Mouse (Mus musculus) adrenal gland, postnatal 14 days (tissue): ENCODE measurements around the gene Tmub2. TPM values are rescaled to one million over a fixed set of nuclear protein-coding genes. Genes with fewer than 3 reads are reported as not detected.

Experiments
- DNase-seq: peaks from one replicate; pipeline ENCODE4 v3.0.0; 2021; ENCODE audit warnings: mixed read lengths
- total RNA-seq: library from RNA; stranded (reverse); gene quantifications from 2 replicates; pipeline ENCODE4 v1.2.3, GENCODE M21; 2021

Gene Tmub2
- total RNA-seq, 1 experiment from 2014 or later: 40.1 TPM

GRCm38 (mm10) chr11:102305359-102305758, 20.6 kb downstream of the Tmub2 start:
- DNase-seq: peak; percentile 61

GRCm38 (mm10) chr11:102308104-102308503, 23.4 kb downstream of the Tmub2 start:
- peak; percentile 2 for DNase-seq

GRCm38 (mm10) chr11:102308979-102309378, 24.2 kb downstream of the Tmub2 start:
- peak; percentile 99 for DNase-seq

- DNase-seq: peak; percentile 51
Observed at GRCm38 (mm10) chr11:102309821-102310617, 25.3 kb downstream of the Tmub2 start.

- DNase-seq: peak; percentile 55
Observed at GRCm38 (mm10) chr11:102310768-102311695, 26.3 kb downstream of the Tmub2 start.

GRCm38 (mm10) chr11:102311966-102312365, 27.2 kb downstream of the Tmub2 start:
- DNase-seq: no peak

- no peak for DNase-seq
Observed at GRCm38 (mm10) chr11:102312586-102312985, 27.9 kb downstream of the Tmub2 start.

GRCm38 (mm10) chr11:102314321-102314720, 29.6 kb downstream of the Tmub2 start:
- DNase-seq: no peak

- peak; percentile 18 for DNase-seq
Observed at GRCm38 (mm10) chr11:102315690-102316571, 31.2 kb downstream of the Tmub2 start.

GRCm38 (mm10) chr11:102316572-102317297, 32.0 kb downstream of the Tmub2 start:
- DNase-seq: peak; percentile 96

- DNase-seq: peak; percentile 86
Observed at GRCm38 (mm10) chr11:102317298-102317900, 32.7 kb downstream of the Tmub2 start.

GRCm38 (mm10) chr11:102317901-102318575, 33.3 kb downstream of the Tmub2 start:
- peak; percentile 89 for DNase-seq

GRCm38 (mm10) chr11:102318576-102319409, 34.1 kb downstream of the Tmub2 start:
- peak; percentile 75 for DNase-seq

- DNase-seq: peak; percentile 90
Observed at GRCm38 (mm10) chr11:102319410-102319792, 34.7 kb downstream of the Tmub2 start, which contains the start of gene Ubtf. Gene Ubtf, minus strand, starts transcription at chr11:102319742.

GRCm38 (mm10) chr11:102319941-102320685, 35.4 kb downstream of the Tmub2 start:
- peak; percentile 94 for DNase-seq

- DNase-seq: peak; percentile 89
Observed at GRCm38 (mm10) chr11:102320686-102321005, 35.9 kb downstream of the Tmub2 start.

- no peak for DNase-seq
Observed at GRCm38 (mm10) chr11:102321931-102322330, 37.2 kb downstream of the Tmub2 start.

- no peak for DNase-seq
Observed at GRCm38 (mm10) chr11:102323516-102323915, 38.8 kb downstream of the Tmub2 start.

GRCm38 (mm10) chr11:102327250-102327649, 42.5 kb downstream of the Tmub2 start:
- no peak for DNase-seq
